Mouse (Mus musculus): Measurements from ENCODE around the gene Fam169b.

GRCm38 (mm10) chr7:68278908-68279307, 5.3 kb downstream of the Fam169b start:
- no peak for TF ChIP-seq CTCF (IDR thresholded peaks at IDR 0.05; ENCODE audit: low read depth)
- no peak for TF ChIP-seq EP300 (IDR thresholded peaks at IDR 0.05; ENCODE audit: low read depth)

All from heart, postnatal 0 days (tissue).